Mouse (Mus musculus): Measurements from ENCODE around the gene Ncoa4. TPM values are rescaled to one million over a fixed set of nuclear protein-coding genes. Genes with fewer than 3 reads are reported as not detected.
"Not testable (repeated sequence)": the region's sequence is repeated elsewhere in the genome, so short reads cannot be mapped to it uniquely, and the experiment has no call there.

Gene Ncoa4
- total RNA-seq, 2 experiments from 2014 or later = 102 to 106 TPM

DNA sequence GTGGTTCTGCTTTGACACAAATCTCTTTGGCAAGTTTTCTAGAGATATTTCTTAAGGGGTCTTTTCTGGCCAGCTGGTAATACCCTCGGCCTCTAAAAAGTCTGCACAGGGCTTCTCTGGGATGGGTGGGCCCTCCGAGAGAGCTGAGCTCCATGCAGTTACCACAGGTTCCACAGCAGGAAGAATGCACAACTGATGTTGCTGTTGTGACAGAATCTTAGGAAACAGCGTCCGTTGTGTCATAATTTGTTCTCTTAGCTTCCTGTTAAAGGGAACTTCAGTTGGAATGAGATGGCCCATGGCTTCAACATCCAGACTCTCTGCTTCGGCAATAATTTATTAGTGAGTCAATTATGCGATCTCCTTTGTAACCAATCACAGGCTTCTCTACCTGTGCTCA is 4.9 kb upstream of the Ncoa4 start:
- DNase-seq (ENCODE audit: low spot score in 2 of 2) = no peak
- intact Hi-C loops (cut with DNase I) = no loop called here

DNA sequence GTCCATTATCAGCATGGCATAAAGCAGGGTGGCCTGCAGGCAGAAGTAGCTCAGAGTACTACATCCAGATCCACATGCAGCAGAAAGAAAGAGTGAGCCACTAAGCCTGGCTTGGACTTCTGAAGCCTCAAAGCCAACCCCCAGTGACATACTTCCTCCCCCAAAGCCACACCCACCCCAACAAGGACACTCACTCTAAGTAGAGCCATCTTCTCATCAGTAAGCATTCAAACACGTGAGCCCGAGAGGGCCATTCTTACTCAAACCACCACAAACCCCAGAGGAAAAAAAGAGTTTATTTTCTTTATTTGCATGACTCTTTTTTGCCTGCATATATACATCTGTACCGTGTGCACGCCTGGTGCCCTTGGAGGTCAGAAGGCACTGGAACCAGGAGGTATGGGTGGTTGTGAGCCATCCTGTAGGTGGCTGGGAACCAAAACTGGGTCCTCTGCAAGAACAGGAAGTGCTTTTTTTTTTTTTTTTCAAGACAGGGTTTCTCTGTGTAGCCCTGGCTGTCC is 455 bp upstream of the Ncoa4 start:
- intact Hi-C loops (cut with DNase I) = no loop called here
- DNase-seq (ENCODE audit: low spot score in 2 of 2) = no peak

DNA sequence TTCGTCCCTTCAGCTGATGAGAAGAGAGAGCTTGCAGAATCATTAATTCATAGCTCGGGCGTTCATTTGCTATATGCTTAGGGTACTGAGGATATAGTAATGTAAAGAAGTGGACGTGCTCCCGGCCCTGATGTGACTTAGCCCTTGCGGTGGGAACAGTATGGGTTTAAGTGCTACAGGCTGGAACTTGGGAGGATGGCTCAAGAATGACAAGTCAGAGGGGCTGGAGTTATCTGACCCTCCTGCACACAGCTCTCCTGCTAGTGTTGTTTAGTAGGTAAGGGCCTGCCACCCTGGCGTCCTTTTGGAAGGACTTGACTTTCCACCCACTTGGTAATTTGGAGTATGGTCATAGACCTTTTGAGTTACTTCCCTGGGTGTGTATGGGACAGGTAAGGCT is 898 bp downstream of the Ncoa4 start:
- intact Hi-C loops (cut with DNase I) = no loop called here
- DNase-seq (ENCODE audit: low spot score in 2 of 2) = no peak

DNA sequence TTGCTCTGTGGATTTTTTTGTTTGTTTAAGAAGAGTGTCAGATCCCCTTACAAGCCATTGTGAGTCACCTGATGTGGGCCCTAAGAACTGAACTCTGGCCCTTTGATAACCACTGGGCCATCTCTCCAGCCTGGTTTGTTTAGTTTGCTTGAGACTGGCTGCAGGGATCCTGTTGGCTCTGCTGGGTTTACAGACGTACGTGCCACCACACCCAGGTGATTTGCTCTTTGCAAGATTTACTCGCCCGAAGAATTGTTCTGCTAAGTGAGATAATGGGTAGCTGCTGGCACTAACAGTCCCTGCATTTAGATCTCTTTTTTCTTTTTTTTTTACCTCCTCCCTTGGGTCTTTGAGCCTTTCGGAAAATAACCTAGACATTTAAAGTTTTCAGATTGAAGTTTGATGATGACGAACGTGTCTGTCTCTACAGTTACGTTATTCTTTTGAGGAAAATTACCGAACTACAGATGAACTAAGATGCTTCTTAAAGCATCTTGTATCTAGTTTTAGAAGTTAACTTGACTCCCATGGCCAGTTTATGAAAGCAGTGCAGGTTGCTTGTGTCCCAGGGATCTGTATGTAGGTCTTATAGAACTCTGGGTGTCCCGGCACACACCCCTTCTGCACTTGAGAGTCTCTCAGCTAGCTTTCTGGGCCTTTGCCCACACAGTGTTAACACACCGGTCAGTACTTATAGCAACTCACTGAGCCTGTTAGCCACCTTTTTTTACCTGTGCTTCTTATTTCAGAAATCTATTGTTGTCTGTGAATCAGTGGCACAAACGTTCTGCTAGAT is 1.6 kb downstream of the Ncoa4 start:
- no peak for DNase-seq (ENCODE audit: low spot score in 2 of 2)
- intact Hi-C loops (cut with DNase I) = no loop called here

DNA sequence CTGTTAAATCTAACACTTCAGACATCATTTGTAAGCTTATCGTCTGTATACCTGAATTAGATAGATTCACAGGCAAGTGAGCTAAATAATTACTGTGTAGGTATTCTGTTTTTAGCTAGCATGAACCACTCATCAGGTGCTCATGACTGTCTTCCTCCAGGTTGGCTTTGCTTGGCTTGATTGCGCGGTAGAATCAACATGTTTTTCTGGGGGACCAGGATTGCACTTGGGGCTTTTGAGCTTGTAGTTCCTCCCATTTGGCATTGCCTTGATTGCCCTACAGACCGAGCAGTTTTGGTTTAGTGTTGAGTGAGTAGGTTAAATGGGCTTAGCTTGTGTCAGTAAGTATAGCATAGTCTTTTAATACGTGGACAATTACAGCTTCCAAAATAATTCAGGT is 2.6 kb downstream of the Ncoa4 start:
- DNase-seq (ENCODE audit: low spot score in 2 of 2) = no peak

DNA sequence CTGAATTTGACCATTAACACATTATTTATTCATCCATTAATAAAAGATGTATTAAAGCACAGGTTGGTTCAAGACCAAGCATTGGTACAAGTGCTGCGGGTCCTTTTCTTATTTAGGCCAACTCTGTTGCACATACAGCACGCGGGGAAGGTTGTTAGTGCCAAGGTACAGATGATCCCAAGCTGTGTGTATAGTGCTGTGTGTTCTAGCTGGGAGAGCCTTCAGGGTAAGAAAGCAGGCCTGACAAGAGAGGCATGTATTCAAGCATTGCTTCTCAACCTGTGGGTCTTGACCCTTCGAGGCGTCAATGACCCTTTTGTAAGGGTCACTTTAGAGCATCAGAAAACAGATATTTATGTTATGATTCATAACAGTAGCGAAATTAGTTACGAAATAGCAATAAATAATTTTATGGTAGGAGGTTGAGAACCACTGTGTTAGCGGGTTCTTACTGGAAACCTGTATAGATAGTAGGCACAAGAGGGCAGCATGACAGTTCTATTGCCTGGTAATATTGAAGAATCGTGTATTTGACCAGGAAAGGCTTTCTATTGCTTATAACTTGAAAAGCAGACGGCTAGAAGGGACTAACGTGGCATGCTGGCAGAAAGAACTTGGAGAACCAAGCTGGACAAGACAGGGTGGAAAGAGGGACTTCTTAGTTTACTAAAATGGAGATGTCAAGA is 3.7 kb downstream of the Ncoa4 start:
- DNase-seq (ENCODE audit: low spot score in 2 of 2) = no peak
- intact Hi-C loops (cut with DNase I) = no loop called here

More for the DNA sequence above, 2.6 kb downstream of the Ncoa4 start:
- intact Hi-C loops (cut with DNase I) = no loop called here

DNA sequence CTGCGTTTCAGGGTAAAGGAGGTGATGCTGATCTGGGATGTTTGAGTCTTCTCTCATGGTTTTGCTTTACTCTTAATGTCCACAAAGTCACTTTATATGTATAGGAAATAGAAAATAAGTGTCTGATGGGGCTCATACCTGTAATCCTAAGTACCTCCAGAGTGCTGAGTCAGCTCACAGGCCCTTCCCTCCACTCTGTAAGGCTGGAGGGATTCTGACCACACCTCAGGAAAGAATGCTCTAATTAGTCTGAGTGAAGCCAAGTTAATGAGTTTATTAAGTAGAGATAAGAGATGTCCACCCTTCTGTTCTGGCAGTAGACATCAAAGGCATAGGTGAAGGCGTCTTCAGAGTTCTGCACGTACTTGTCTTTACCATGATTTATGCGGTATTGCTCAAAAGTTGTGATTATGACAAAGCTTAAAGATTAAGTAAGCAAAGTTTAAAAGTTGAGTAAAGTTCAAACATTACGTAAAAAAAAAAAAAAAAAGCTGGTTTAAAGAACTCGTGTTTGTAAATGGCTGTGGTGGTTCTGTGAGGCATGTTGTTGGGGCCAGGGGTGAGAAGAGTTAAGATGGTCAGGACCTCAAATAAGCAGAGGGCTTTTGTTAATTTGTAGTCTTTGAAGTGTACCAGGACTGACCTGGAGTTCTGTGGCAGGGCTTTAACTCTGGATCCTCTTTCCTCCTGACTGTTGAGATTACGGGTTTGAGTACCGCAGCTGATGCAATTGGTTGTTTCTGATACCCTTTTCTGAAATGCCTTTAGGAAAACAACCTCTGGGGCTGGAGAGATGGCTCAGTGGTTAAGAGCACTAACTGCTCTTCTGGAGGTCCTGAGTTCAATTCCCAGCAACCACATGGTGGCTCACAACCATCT is 4.7 kb downstream of the Ncoa4 start:
- DNase-seq (ENCODE audit: low spot score in 2 of 2) = no peak
- intact Hi-C loops (cut with DNase I) = no loop called here

DNA sequence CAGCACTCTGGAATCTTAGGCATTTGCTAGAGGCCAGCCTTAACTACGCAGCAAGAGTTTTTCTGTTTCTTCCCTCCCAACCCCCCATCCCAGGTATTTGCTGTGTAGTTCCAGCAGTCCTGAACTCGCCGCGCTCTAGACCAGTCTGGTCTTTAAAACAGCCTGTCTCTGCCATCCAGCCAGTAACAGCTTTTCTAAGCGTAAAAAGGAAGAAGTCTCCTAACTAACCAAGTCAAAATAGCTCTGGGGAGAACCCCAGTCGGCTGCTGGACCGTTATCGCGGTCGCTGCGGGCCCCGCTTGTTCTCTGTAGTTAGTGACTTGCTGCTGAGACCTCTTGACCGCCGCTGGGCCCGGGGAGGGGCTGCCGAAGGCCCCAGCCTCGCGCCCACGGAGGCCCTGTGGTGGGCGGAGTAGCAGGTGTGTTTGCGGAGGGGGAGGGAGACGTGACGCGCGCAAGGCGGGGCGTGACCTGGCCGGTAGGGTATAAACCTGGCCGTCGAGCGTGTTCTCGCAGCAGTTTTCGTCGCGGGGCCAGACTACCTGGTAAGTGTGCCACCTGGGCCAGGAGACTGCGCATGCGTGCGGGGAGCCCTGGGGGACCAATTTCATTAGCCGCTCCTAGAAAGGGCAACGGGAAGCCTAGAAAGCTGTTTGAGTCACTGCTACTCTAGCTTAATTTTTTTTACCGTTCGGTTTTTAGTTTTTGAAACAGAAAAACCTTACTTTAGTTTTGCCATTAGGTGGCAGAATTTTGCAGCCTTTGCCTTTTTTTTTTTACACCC is 5.8 kb downstream of the Ncoa4 start:
- intact Hi-C loops (cut with DNase I) = no loop called here
- peak; percentile 44 to 45 for DNase-seq (ENCODE audit: low spot score in 2 of 2)

DNA sequence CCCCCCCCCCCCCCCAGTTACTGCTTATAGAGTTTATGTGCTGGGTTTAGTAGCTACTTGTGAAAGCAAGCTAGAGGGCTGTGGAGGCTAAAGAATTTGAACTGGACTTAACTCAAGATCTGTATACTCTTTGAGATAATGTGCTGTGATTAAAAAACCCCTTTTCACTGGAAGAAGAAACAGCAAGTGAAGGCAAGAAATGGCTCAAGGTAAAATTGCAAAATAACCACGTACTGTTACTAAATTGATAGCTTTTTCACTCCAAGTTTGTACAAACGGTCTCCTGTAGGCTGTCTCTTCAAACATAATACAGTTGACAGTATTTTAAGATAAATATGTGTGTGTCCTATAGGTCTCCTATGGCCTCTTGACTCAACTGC is 6.4 kb downstream of the Ncoa4 start:
- intact Hi-C loops (cut with DNase I) = no loop called here
- DNase-seq (ENCODE audit: low spot score in 2 of 2) = no peak

DNA sequence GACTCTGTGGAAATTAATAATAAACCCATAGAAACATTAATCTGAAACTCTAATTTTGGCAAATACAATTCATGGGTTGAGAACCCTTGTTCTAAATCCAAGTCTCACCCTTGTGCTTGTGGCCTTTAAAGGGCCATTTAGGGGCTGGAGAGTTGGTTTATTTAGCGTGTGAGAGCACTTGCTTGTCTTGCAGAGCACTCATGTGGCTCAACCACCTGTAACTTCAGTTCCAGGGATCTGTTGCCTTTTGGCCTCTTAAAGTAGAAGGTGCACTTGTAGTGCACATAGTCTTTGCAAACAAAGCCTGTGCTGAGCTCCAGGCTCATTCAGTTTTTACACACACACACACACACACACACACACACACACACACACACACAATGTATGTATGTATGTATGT is 7.2 kb downstream of the Ncoa4 start:
- intact Hi-C loops (cut with DNase I) = no loop called here
- DNase-seq (ENCODE audit: low spot score in 2 of 2) = no peak

DNA sequence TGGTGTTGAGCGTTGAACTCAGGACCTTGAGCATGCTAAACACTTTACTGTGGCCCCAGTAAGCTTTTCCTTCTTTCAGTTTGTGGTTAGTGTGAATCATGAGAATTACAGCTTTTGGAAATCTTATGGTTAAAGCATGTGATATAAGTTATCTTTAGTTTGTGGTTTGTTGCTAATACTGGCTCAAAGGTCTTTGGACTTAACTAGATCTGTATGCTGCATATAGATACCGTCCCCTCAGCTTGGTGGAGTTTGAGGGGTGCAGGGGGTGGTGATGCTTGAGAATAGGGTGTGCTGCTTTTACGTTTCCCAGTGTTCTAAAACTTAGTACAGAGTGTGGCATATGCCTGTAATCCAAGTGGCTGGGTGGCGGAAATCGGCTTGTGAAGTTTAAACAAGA is 7.7 kb downstream of the Ncoa4 start:
- intact Hi-C loops (cut with DNase I) = no loop called here
- no peak for DNase-seq (ENCODE audit: low spot score in 2 of 2)

DNA sequence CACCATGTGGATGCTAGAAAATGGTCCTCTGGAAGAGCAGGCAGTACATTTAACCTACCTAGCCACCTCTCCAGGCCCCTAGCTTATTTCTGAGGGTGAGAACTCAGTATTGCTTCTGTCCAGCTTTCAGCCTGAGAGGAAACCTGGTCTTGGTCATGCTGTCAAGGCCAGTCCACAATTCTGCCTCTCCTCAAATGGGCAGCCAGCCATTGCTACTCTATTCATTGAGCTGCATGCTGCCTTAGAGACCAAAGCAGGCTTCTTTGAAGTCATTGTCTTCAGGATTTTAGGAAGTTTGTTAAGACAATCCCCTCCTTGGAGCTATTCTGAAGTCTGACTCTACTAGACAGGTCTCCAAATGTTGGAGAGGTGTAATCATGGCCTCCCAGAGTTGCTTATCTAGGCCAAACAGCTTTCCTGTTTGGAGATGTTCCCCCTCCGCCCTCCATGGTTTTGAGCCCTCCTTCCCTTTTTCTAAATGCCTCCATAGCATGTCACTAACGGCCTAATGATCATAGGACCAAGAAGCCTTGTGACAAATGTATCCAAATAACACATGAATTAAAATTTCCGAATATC is 9.1 kb downstream of the Ncoa4 start:
- intact Hi-C loops (cut with DNase I) = no loop called here
- no peak for DNase-seq (ENCODE audit: low spot score in 2 of 2)

DNA sequence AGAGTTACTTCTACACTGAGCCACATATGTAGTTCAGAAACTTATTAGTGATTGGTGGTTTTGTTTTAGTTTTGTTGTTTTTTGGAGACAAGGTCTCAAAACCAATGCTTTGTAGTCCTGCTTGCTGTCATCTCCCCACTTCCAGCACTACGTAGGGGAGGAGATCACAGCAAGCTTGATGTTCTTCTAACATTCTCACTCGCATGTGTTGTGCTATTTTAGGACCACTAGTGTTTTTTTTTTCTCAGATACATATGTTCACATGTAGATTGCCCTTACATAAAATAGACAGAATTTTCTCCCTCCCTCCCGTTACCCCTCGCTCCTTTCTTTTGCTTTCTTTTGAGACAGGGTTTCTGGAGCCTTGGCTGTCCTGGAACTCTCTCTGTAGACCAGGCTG is 10.5 kb downstream of the Ncoa4 start:
- no peak for DNase-seq (ENCODE audit: low spot score in 2 of 2)

DNA sequence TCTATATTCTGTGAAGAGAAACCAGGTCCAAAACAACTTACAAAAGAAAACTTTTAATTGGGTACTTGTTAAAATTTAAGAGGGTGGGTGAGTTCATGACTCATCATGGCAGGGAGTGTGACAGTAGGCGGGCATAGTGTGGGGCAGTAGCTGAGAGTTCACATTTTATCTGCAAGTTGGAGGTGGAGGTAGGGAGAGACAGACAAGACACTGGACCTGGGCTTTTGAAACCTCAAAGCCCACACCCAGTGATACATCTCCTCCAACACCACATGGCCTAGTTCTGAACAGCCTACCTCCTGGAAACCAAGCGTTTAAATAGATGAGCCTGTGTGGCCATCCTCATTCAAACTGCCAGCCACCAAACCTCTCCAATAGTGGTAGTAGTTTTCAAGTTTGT is 15.6 kb downstream of the Ncoa4 start:
- intact Hi-C loops (cut with DNase I) = no loop called here
- DNase-seq (ENCODE audit: low spot score in 2 of 2) = no peak

More for the DNA sequence above, 10.5 kb downstream of the Ncoa4 start:
- intact Hi-C loops (cut with DNase I) = no loop called here

DNA sequence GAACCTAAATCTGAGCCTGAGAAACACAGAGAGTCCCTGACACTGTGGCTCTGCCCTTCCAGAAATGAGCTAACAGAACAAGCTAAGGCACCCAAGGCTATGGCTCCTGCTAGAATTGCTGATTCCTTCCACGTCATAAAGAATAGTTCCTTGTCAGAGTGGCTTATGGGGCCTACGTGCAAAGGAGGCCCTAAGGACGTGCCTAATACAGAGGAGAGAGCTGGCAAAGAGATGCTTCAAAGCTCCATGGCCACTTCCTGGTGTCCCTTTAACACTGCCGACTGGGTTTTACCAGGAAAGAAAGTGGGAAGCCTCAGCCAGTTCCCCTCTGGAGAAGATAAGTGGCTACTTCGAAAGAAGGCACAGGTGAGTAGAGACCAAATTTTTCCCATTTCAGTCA is 16.9 kb downstream of the Ncoa4 start:
- intact Hi-C loops (cut with DNase I); DNase-seq (ENCODE audit: low spot score in 2 of 2): not testable (repeated sequence)

DNA sequence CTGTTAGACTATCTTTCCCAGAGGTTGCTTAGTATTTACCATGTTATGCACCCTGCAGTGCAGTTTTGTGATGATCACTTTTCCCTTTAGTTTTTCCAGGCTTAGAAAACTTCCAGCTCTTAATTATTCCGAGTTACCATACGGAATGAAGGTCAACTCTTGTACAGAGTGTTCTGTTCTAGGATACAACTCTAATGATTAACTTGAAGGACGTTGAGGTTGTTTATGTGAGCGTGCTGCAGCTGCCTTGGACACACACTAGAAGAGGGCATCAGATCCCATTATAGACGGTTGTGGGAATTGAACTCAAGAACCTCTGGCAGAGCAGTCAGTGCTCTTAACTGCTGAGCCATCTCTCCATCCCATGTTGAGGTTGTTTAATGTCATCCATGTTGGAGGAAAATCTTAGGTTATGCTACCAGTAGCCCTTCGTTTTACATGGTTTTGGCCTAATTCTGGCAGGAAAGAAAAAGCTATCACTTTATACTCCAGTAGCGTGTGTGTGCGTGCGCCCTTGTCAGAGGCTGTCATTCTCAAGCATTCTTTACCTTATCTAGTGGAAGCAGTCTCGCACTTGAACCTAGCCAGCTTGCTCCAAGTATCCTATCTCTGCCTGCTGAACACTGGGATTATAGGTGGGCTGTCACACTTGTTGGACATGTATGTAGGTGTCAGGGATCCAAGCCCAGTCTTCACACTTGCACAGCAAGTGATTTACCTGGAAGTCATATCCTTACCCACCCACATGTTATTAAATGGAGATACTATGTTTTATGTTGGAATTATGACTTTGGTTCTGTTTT is 19.9 kb downstream of the Ncoa4 start:
- intact Hi-C loops (cut with DNase I) = no loop called here
- DNase-seq (ENCODE audit: low spot score in 2 of 2) = no peak

DNA sequence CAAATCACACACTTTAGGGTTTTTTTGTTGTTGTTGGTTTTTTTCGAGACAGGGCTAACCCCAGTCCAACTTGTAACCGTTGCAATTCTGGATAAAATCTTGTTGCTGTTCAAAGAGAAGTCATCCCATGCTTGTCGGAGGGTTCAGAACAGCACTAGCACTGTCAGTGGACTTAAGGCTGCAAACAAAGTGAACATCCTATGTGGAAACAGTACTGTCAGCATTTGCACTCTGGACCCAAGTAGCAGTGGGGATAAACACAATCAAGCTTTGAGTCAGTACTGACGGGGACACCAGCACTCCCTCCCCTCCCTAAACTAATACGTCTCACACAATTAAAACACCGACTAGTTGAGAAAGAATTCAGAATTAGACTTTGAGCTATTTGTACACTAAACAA is 21.2 kb downstream of the Ncoa4 start:
- intact Hi-C loops (cut with DNase I) = no loop called here
- DNase-seq (ENCODE audit: low spot score in 2 of 2) = no peak

DNA sequence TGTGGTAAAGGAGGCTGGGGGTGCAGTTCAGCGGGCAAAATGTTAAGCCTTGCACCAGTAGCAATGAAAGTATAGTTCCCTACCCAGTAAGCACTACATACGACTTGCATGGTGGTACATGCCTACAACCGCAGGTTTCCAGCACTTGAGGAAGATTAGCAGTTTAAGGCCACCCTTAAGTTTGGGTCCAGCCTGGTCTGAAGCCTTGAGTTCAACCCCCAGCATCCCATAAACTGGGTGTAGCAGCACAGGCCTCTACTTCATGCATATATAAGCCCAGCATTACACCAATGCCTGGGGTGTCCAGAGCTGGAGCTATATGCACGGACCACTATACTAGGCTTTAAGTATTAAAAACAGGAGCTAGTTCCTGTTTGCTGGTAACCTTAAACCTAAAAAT is 24.2 kb downstream of the Ncoa4 start:
- intact Hi-C loops (cut with DNase I) = no loop called here

More for the DNA sequence above, 24.2 kb downstream of the Ncoa4 start:
- DNase-seq (ENCODE audit: low spot score in 2 of 2) = no peak
